Mouse (Mus musculus): ENCODE measurements at regions not wholly inside any gene's neighbourhood (a gene's known extent, or its start where the extent isn't known, plus 50 kb on each side); places are given as distances from the start of the nearest gene placed in this dataset.
"Not testable (repeated sequence)": the region's sequence is repeated elsewhere in the genome, so short reads cannot be mapped to it uniquely, and the experiment has no call there.

- not testable (repeated sequence) for DNase-seq (ENCODE audit: low spot score in 2 of 2)
Measured at GRCm38 (mm10) chr14:19080001-19080400, 185.9 kb upstream of the Ube2e2 start.

GRCm38 (mm10) chr14:19041984-19042760 lies 148.1 kb upstream of the Ube2e2 start:
- peak in 1 of 2 experiments; percentile 57 for DNase-seq (ENCODE audit: low spot score in 2 of 2)

DNA sequence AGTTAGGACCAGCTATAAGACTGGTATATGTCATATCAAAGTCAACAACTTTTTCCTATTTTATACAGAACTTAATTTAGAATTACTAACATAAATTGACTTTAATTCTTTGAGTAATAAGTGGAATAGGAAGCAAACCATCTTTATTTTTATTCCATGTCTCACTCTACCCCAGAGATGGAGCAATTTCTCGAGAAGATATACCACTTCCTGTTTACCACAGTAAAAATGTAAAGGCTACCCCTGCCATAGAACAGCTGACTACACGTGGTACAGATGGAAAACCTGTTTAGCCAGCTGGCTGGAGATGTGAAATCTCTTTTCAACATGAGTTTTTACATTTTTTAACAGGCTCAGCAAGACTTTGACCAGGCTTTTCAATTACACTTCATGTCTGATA lies 126.0 kb upstream of the Ube2e2 start:
- no peak for DNase-seq (ENCODE audit: low spot score in 2 of 2)

- DNase-seq (ENCODE audit: low spot score in 2 of 2) = no peak
Measured at GRCm38 (mm10) chr14:19015406-19015805, 121.3 kb upstream of the Ube2e2 start.

DNA sequence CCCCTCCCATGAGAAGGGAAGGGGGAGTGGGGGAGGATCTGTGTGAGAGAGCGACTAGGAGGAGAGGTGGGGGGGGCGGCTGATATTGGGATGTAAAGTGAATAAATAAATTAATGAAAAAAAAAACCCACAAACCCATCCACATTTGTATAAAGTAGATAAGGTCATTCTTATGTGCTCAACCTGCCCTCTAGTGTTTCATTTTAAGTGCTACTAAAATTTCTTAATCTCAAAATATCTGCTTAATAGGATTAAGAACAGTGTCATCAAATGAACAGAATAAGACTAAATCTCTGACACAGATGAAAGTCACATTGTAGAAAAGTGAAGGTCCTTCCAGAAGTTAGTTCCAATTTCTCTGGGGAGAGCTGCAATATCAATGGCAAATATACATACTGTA lies 119.5 kb upstream of the Ube2e2 start:
- peak in 1 of 2 experiments; percentile 25 for DNase-seq (ENCODE audit: low spot score in 2 of 2)

DNA sequence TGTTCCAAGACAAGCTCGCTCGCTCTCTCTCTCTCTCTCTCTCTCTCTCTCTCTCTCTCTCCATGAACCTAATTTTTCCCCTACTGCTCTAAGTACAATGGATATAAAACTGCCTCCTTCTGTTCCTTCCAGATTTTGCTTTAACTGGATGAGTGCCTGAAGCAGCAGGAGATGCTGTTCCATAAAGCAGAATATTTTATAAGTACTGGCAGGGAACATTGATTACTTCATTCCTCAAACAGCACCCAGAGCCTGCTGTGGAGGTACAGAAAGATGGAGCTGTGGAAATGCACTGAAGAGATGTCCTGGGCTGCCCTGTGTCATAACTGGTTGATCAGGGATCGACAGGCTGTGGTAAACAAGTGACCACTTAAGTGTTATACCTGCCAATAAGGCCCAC lies 89.8 kb upstream of the Ube2e2 start:
- peak; percentile 35 to 68 for DNase-seq (ENCODE audit: low spot score in 2 of 2)

DNA sequence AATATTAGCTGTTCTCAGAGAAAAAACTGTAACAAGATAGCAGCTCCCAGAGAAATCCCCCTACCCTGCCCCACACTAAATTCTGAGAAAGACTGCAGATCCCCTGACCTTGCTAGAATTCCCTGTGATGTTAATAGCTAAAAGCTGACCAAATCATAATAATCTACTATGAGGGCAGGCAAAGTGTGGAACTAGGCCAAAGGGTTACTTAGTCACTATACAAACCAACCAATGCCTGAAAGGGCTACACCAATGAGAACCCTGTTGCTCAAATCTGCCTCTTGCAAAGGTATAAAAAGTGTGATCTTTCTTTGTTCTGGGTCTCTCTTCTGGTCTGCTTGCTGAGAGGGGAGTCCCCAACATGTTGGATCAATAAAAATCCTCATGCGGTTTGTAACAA lies 69.8 kb upstream of the Ube2e2 start:
- no peak for DNase-seq (ENCODE audit: low spot score in 2 of 2)

DNA sequence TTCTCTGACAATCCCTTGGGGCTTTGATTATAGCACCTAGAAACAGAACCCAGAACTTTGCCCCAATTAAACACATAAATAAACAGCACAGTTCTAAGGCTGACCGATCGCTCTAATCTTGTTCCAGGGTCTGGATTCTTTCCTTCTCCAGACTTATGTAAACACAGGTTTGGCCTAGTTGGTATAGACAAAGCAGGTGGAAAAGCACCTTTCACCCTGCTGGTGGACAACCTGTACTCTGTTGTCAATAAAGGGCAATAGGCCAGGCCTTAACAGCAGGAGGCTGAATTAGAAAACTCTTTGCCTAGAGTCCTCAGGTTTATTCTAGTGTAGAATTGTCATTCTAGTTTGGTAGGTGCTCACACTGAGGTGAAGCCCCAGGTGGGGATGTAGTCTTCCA lies 69.2 kb upstream of the Ube2e2 start:
- no peak for DNase-seq (ENCODE audit: low spot score in 2 of 2)
